Mouse (Mus musculus) regulatory T cell (primary cell): ENCODE results near the gene Arhgef38.

Source experiments
- in situ Hi-C: fragments of 300-600 bp; cut with MboI, MseI; formaldehyde crosslinking; loops from one replicate; pipeline ENCODE4 v1.15.1; 2025; ENCODE audit warnings: high pct_unique_total_duplicates

The Arhgef38 gene

GRCm38 (mm10) chr3:133092936-133093335, 141.8 kb downstream of the Arhgef38 start:
- in situ Hi-C loops: loop anchor here (25.0 kb wide), 1 partner anchor 444 kb away; the partner anchor contains the start of gene Tet2

- in situ Hi-C loops: loop anchor here (25.0 kb wide), 1 partner anchor 445 kb away; the partner anchor contains the start of gene Tet2
Observed at GRCm38 (mm10) chr3:133092274-133092853, 142.4 kb downstream of the Arhgef38 start.

GRCm38 (mm10) chr3:133091664-133092273, 143.0 kb downstream of the Arhgef38 start, which contains the start of the genes Ints12 and Gstcd:
TSS of gene Ints12 (plus strand) at chr3:133091840.
TSS of gene Gstcd (minus strand) at chr3:133092033.
- in situ Hi-C loops: loop anchor here (25.0 kb wide), 1 partner anchor 446 kb away; the partner anchor contains the start of gene Tet2

GRCm38 (mm10) chr3:133091121-133091663, 143.6 kb downstream of the Arhgef38 start:
- in situ Hi-C loops: loop anchor here (25.0 kb wide), 1 partner anchor 446 kb away; the partner anchor contains the start of gene Tet2

- in situ Hi-C loops: loop anchor here (25.0 kb wide), 1 partner anchor 447 kb away; the partner anchor contains the start of gene Tet2
Observed at GRCm38 (mm10) chr3:133090247-133091120, 144.3 kb downstream of the Arhgef38 start.

GRCm38 (mm10) chr3:133085858-133086257, 148.9 kb downstream of the Arhgef38 start:
- in situ Hi-C loops: loop anchor here (25.0 kb wide), 1 partner anchor 451 kb away; the partner anchor contains the start of gene Tet2

GRCm38 (mm10) chr3:133082736-133083135, 152.0 kb downstream of the Arhgef38 start:
- in situ Hi-C loops: loop anchor here (25.0 kb wide), 1 partner anchor 455 kb away; the partner anchor contains the start of gene Tet2

GRCm38 (mm10) chr3:133075560-133075959, 159.2 kb downstream of the Arhgef38 start:
- in situ Hi-C loops: loop anchor here (5.0 to 25.0 kb wide), 2 partner anchors 462 to 547 kb away; partner anchors contain the start of gene Tet2
